8 mouse cellular contexts compared by ENCODE assay signal in genomic region chr1:64531548-64531947, GRCm38 (mm10). TPM values are rescaled to one million over a fixed set of nuclear protein-coding genes. Genes with fewer than 3 reads are reported as not detected.
DNase-seq lines count a peak whose midpoint lies in the region; ATAC-seq and TF ChIP-seq lines count a peak whose summit lies in the region.

No protein-coding gene starts in this region.

- DNase-seq in heart, adult 18-20 months: no peak
- DNase-seq in hindbrain, embryonic 10.5 days (ENCODE audit: low spot score): no peak
- no peak for DNase-seq in midbrain, embryonic 11.5 days (ENCODE audit: low spot score, missing footprints)
- no peak for DNase-seq in adrenal gland, postnatal 4 days (ENCODE audit: low spot score in 2 of 2)
- DNase-seq in thymus, postnatal 14 days: no peak
- DNase-seq in urinary bladder, adult 18-20 months (ENCODE audit: low spot score in 2 of 2): no peak

- H3K36me3 ChIP-seq in heart, embryonic 15.5 days: no peaks in the 10 kb centered on the region
- H3K36me3 ChIP-seq in hindbrain, embryonic 10.5 days: peaks cover 8% of the 10 kb centered on the region
- H3K36me3 ChIP-seq in midbrain, embryonic 11.5 days (ENCODE audit: control insufficient read depth, insufficient read depth, low read length): no peaks in the 10 kb centered on the region

- no peak for ATAC-seq in heart, embryonic 15.5 days (replicated peaks; ENCODE audit: insufficient number of reproducible peaks, insufficient read depth, low FRiP score, low read depth)
- no peak for ATAC-seq in midbrain, embryonic 11.5 days (ENCODE audit: low FRiP score)

- TF ChIP-seq CTCF in bone marrow, adult 2 months (IDR thresholded peaks at IDR 0.05; ENCODE audit: control insufficient read depth, insufficient read depth, low read length): no peak

- no peak for TF ChIP-seq POLR2A in bone marrow, adult 2 months (IDR thresholded peaks at IDR 0.05; ENCODE audit: borderline replicate concordance, control insufficient read depth, low read depth, low read length)

- H3K27ac ChIP-seq in heart, embryonic 15.5 days: peak overlapping the region; percentile 100
- peak overlapping the region; percentile 99 for H3K27ac ChIP-seq in bone marrow, adult 2 months (ENCODE audit: control insufficient read depth, insufficient read depth, low read depth, low read length, poor library complexity)
- H3K27ac ChIP-seq in hindbrain, embryonic 10.5 days: peak overlapping the region; percentile 95
- H3K27ac ChIP-seq in midbrain, embryonic 11.5 days (ENCODE audit: low read depth, low read length): no peak overlapping the region

- peak overlapping the region; percentile 87 for H3K9ac ChIP-seq in heart, embryonic 15.5 days
- H3K9ac ChIP-seq in midbrain, embryonic 11.5 days (ENCODE audit: low read length): peak overlapping the region; percentile 99

- H3K4me2 ChIP-seq in heart, embryonic 15.5 days: peak overlapping the region; percentile 80
- H3K4me2 ChIP-seq in midbrain, embryonic 11.5 days: peak overlapping the region; percentile 86

- peaks cover 21% of the 10 kb centered on the region for H3K4me1 ChIP-seq in heart, embryonic 15.5 days (replicated peaks)
- peaks cover 3% of the 10 kb centered on the region; the same call in 1 of the 2 replicates for H3K4me1 ChIP-seq in bone marrow, adult 2 months (ENCODE audit: control insufficient read depth, insufficient read depth, low read length)
- H3K4me1 ChIP-seq in hindbrain, embryonic 10.5 days (replicated peaks): peaks cover 33% of the 10 kb centered on the region
- peaks cover 16% of the 10 kb centered on the region for H3K4me1 ChIP-seq in midbrain, embryonic 11.5 days (ENCODE audit: control insufficient read depth, insufficient read depth, low read length)

- no peaks in the 10 kb centered on the region for H3K9me3 ChIP-seq in heart, embryonic 15.5 days (replicated peaks)
- peaks cover 4% of the 10 kb centered on the region; the same call in 1 of the 2 replicates for H3K9me3 ChIP-seq in hindbrain, embryonic 10.5 days
- 0 out of 2 replicates have a peak, but pooled peaks cover 2% of the 10 kb centered on the region for H3K9me3 ChIP-seq in midbrain, embryonic 11.5 days (ENCODE audit: control insufficient read depth, low read length)

- no peaks in the 10 kb centered on the region for H3K27me3 ChIP-seq in heart, embryonic 15.5 days
- no peaks in the 10 kb centered on the region for H3K27me3 ChIP-seq in hindbrain, embryonic 10.5 days (ENCODE audit: insufficient read depth, poor library complexity, severe bottlenecking)
- no peaks in the 10 kb centered on the region for H3K27me3 ChIP-seq in midbrain, embryonic 11.5 days (ENCODE audit: control insufficient read depth, insufficient read depth, low read length)

- 20% methylated on average over 7 of the region's 7 CpGs for WGBS in heart, embryonic 15.5 days
- 3% methylated on average over 7 of the region's 7 CpGs for WGBS in bone marrow, adult 2 months
- 28% methylated on average over 7 of the region's 7 CpGs for WGBS in hindbrain, embryonic 10.5 days
- WGBS in midbrain, embryonic 11.5 days: 31% methylated on average over 7 of the region's 7 CpGs

- peak overlapping the region; percentile 87 for H3K4me3 ChIP-seq in heart, embryonic 15.5 days
- peak overlapping the region; percentile 67 for H3K4me3 ChIP-seq in bone marrow, adult 2 months (replicated peaks; ENCODE audit: control insufficient read depth, low read depth, low read length)
- H3K4me3 ChIP-seq in hindbrain, embryonic 10.5 days: peak overlapping the region; percentile 92
- H3K4me3 ChIP-seq in midbrain, embryonic 11.5 days (ENCODE audit: low read depth, low read length): peak overlapping the region; percentile 87

RNA-seq across cellular contexts. Expression of gene Creb1, which starts 0.9 kb away (rescaled TPM):
- polyA plus RNA-seq in heart, embryonic 15.5 days (2015; fragmentation: Nextera tagmentation; extraction: Ambion mirVana): 16.6 and 22.5 TPM in 2 replicates
- 10 to 100 TPM; 24.2 to 27.4 TPM for total RNA-seq in heart, adult 18-20 months (2021)
- polyA plus RNA-seq in bone marrow, adult 2 months (2011; ENCODE audit: insufficient read depth, insufficient read length, low replicate concordance, missing spikeins): 14.1 and 15.9 TPM in 2 replicates
- polyA plus RNA-seq in hindbrain, embryonic 10.5 days (2016; fragmentation: Nextera tagmentation; extraction: Ambion mirVana): 38.9 and 50.9 TPM in 2 replicates
- 59.7 and 71.4 TPM in 2 replicates for polyA plus RNA-seq in midbrain, embryonic 11.5 days (2014; fragmentation: Nextera tagmentation; extraction: Ambion mirVana)
- 10 to 100 TPM; 39.9 to 44.4 TPM for total RNA-seq in adrenal gland, postnatal 4 days (2021)
